26 mouse cellular contexts compared by ENCODE assay signal in genomic region chr7:82890317-82890850, GRCm38 (mm10). TPM values are rescaled to one million over a fixed set of nuclear protein-coding genes. Genes with fewer than 3 reads are reported as not detected.
DNase-seq lines count a peak whose midpoint lies in the region; ATAC-seq lines count a peak whose summit lies in the region.
"Had no signal": no experiment of that assay in that cellular context is flagged by ENCODE, and none has a peak within 500 bp of the region (broad histone marks: within the 10 kb centered on the region; RNA-seq: fewer than 3 reads in every experiment).

No protein-coding gene starts in this region.

- no peak overlapping the region for H3K27ac ChIP-seq in midbrain, embryonic 13.5 days
- H3K27ac ChIP-seq: embryonic facial prominence, embryonic 13.5 days; forebrain, embryonic 10.5 days; hindbrain, embryonic 10.5 days; hindbrain, embryonic 15.5 days; intestine, embryonic 15.5 days; limb, embryonic 13.5 days; lung, embryonic 15.5 days; midbrain, embryonic 12.5 days; neural tube, embryonic 15.5 days had no signal

- WGBS in midbrain, embryonic 13.5 days = 91% methylated on average over 6 of the region's 6 CpGs

- no peak overlapping the region for H3K9ac ChIP-seq in midbrain, embryonic 13.5 days (replicated peaks)
- H3K9ac ChIP-seq: embryonic facial prominence, embryonic 13.5 days; forebrain, postnatal 0 days; heart, embryonic 12.5 days; hindbrain, embryonic 15.5 days; intestine, embryonic 15.5 days; limb, embryonic 13.5 days; lung, embryonic 15.5 days; midbrain, embryonic 12.5 days; neural tube, embryonic 15.5 days had no signal

- no peak overlapping the region for H3K4me2 ChIP-seq in midbrain, embryonic 13.5 days (replicated peaks)
- H3K4me2 ChIP-seq: embryonic facial prominence, embryonic 13.5 days; heart, embryonic 12.5 days; hindbrain, embryonic 15.5 days; intestine, embryonic 15.5 days; limb, embryonic 13.5 days; liver, embryonic 11.5 days; lung, embryonic 15.5 days; midbrain, embryonic 12.5 days; neural tube, embryonic 15.5 days had no signal

- no peaks in the 10 kb centered on the region for H3K9me3 ChIP-seq in midbrain, embryonic 13.5 days
- H3K9me3 ChIP-seq: embryonic facial prominence, embryonic 13.5 days; forebrain, embryonic 10.5 days; G1E; heart, embryonic 12.5 days; hindbrain, embryonic 10.5 days; hindbrain, embryonic 15.5 days; intestine, embryonic 15.5 days; limb, embryonic 13.5 days; lung, embryonic 15.5 days; megakaryocyte, embryonic 14.5 days; midbrain, embryonic 12.5 days; neural tube, embryonic 15.5 days had no signal

- DNase-seq in thymus, postnatal 0 days (ENCODE audit: low spot score) = peak; percentile 6
- no peak for DNase-seq in thymus, postnatal 14 days
- no peak for DNase-seq in B cell, adult 2 months
- DNase-seq: adrenal gland, postnatal 14 days; cerebellum, adult 11 months; cerebellum, adult 9-10 months; forebrain, postnatal 0 days; kidney, adult 2 months; kidney, postnatal 4 days; right cerebral cortex, postnatal 4 days had no signal

- H3K27me3 ChIP-seq in midbrain, embryonic 13.5 days = no peaks in the 10 kb centered on the region
- H3K27me3 ChIP-seq: embryonic facial prominence, embryonic 13.5 days; heart, embryonic 12.5 days; hindbrain, embryonic 15.5 days; intestine, embryonic 15.5 days; limb, embryonic 13.5 days; lung, embryonic 15.5 days; midbrain, embryonic 12.5 days; neural tube, embryonic 15.5 days had no signal

- H3K4me1 ChIP-seq in midbrain, embryonic 13.5 days (replicated peaks) = no peaks in the 10 kb centered on the region
- H3K4me1 ChIP-seq: embryonic facial prominence, embryonic 13.5 days; forebrain, embryonic 10.5 days; hindbrain, embryonic 10.5 days; hindbrain, embryonic 15.5 days; intestine, embryonic 15.5 days; lung, embryonic 15.5 days; midbrain, embryonic 12.5 days; neural tube, embryonic 15.5 days had no signal

- peak; percentile 91 for ATAC-seq in granulocyte monocyte progenitor cell, adult 5-6 weeks (replicated peaks; ENCODE audit: poor library complexity, severe bottlenecking)
- peak; percentile 95 for ATAC-seq in megakaryocyte progenitor cell, adult 5-6 weeks (replicated peaks; ENCODE audit: poor library complexity)
- no peak for ATAC-seq in midbrain, embryonic 13.5 days
- ATAC-seq: forebrain, postnatal 0 days had no signal

- no peaks in the 10 kb centered on the region for H3K36me3 ChIP-seq in midbrain, embryonic 13.5 days
- H3K36me3 ChIP-seq: embryonic facial prominence, embryonic 13.5 days; forebrain, embryonic 10.5 days; G1E; heart, embryonic 12.5 days; hindbrain, embryonic 10.5 days; hindbrain, embryonic 15.5 days; intestine, embryonic 15.5 days; limb, embryonic 13.5 days; lung, embryonic 15.5 days; midbrain, embryonic 12.5 days; neural tube, embryonic 15.5 days had no signal

- no peak overlapping the region for H3K4me3 ChIP-seq in midbrain, embryonic 13.5 days (replicated peaks)
- H3K4me3 ChIP-seq: embryonic facial prominence, embryonic 13.5 days; forebrain, embryonic 10.5 days; heart, embryonic 12.5 days; hindbrain, embryonic 10.5 days; hindbrain, embryonic 15.5 days; intestine, embryonic 15.5 days; limb, embryonic 13.5 days; lung, embryonic 15.5 days; megakaryocyte, embryonic 14.5 days; midbrain, embryonic 12.5 days; neural tube, embryonic 15.5 days had no signal

RNA-seq across cellular contexts. Expression of gene Mex3b, which starts 23.3 kb away (rescaled TPM):
- polyA plus RNA-seq in thymus, postnatal 0 days (2015; fragmentation: Nextera tagmentation; extraction: Ambion mirVana) = 9.5 and 10.1 TPM in 2 replicates
- 2.0 and 2.4 TPM in 2 replicates for total RNA-seq in granulocyte monocyte progenitor cell, adult 5-6 weeks (2014; fragmentation: Nextera tagmentation)
- total RNA-seq in granulocyte monocyte progenitor cell, adult 5-6 weeks (2017) = 4.2 TPM in 2 replicates
- 3.7 and 4.5 TPM in 2 replicates for total RNA-seq in megakaryocyte progenitor cell, adult 5-6 weeks (2015)
- 2.2 and 4.7 TPM in 2 replicates for total RNA-seq in megakaryocyte progenitor cell, adult 5-6 weeks (2017)
- 41.0 and 42.9 TPM in 2 replicates for polyA plus RNA-seq in midbrain, embryonic 13.5 days (2015; fragmentation: Nextera tagmentation; extraction: Ambion mirVana)
